Mouse (Mus musculus) splenic B cell, adult 2 months (primary cell): ENCODE data around the gene Nat8.
"Not testable (repeated sequence)": the region's sequence is repeated elsewhere in the genome, so short reads cannot be mapped to it uniquely, and the experiment has no call there.

Experiments
- DNase-seq: peaks from one replicate; pipeline ENCODE4 v3.0.0-alpha.2; 2011; ENCODE audit warnings: low read depth, low spot score
- H3K27me3 ChIP-seq: 2 replicates; pipeline ENCODE4 v1.6.1; 2012; ENCODE audit warnings: mild to moderate bottlenecking, low read length, moderate library complexity, mixed read lengths; ENCODE audit not compliant: control insufficient read depth, poor library complexity, insufficient read depth, severe bottlenecking
- H3K36me3 ChIP-seq: 2 replicates; pipeline ENCODE4 v1.6.1; 2012; ENCODE audit warnings: mild to moderate bottlenecking, low read length, moderate library complexity, mixed read lengths; ENCODE audit not compliant: control insufficient read depth, poor library complexity, insufficient read depth, severe bottlenecking

The Nat8 gene

GRCm38 (mm10) chr6:85831796-85832321, at the start of gene Nat8:
Gene Nat8, minus strand, starts transcription at chr6:85832082.
- no peaks in the 10 kb centered on the region for H3K27me3 ChIP-seq
- no peaks in the 10 kb centered on the region for H3K36me3 ChIP-seq
- DNase-seq = no peak

GRCm38 (mm10) chr6:85869006-85869405, 37.1 kb upstream of the Nat8 start, which contains the start of gene Nat8f2:
Gene Nat8f2, minus strand, starts transcription at chr6:85869158.
- H3K27me3 ChIP-seq, DNase-seq, H3K36me3 ChIP-seq: not testable (repeated sequence)

DNA sequence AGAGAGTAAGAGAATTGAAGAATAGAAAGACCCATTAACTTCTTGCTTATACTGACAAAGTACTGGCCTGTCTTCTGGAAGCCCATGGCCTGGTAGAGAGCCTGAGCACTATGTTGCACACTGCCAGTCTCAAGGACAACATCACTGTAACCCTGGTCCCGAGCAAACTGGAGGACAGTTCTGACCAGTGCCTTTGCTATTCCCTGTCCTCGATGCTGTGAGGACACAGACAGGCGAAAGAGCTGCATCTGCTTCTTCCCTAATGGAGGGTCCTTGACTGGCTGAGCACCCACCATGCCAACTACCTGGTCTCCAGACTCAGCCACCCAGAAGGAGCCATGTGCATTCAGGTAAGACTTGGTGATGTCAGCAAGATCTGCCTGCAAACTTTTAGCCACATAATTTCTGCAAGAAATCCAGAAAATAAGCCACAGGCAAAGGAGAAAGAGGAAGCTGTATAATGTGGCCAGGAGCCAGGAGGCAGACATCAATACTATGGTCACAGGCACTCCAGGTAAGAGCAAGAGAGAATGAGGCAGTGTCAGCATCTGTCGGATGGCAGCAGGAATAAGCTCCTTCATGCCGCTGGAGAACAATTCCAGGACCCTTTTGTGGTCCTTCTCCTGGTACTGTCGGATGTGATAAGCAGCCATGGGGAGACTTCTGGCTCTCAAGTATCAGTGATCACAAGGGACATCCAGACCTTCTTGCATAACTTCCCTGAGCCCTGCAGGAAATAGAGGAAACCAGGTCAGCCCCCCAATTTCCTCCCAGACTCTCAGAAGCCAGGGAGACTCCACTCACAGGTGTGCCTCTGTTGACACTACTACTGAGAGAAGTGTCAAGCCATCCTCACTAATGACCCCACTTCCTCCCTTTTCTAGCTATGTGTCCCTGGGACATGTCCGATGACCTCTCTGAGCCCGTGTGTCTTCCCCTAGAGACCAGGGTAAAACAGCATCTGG, 36.1 kb upstream of the Nat8 start:
- H3K27me3 ChIP-seq = no peaks in the 10 kb centered on the region
- no peak for DNase-seq

GRCm38 (mm10) chr6:85866995-85867394, 35.1 kb upstream of the Nat8 start:
- not testable (repeated sequence) for DNase-seq, H3K36me3 ChIP-seq, H3K27me3 ChIP-seq

More for the DNA sequence above, 36.1 kb upstream of the Nat8 start:
- no peaks in the 10 kb centered on the region for H3K36me3 ChIP-seq

DNA sequence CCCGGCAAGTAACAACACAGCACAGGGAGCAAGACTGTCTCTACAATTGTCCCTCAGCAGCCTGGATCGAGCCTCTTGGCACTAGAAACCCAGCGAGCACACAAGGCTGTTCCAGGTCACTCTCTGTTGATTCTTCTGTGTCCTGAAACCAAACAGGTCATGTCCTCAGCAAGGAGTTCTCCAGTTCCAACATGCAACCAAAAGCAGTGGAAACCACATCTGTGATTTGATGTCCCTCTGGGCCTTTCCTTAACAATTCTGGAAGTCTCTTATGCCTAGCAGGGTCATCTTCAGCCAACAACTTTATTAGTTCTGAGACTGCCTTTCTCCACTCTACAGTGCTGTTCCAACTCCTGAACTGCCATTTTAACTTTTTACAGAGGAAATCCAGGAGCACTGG, 34.3 kb upstream of the Nat8 start:
- not testable (repeated sequence) for H3K27me3 ChIP-seq, H3K36me3 ChIP-seq, DNase-seq

DNA sequence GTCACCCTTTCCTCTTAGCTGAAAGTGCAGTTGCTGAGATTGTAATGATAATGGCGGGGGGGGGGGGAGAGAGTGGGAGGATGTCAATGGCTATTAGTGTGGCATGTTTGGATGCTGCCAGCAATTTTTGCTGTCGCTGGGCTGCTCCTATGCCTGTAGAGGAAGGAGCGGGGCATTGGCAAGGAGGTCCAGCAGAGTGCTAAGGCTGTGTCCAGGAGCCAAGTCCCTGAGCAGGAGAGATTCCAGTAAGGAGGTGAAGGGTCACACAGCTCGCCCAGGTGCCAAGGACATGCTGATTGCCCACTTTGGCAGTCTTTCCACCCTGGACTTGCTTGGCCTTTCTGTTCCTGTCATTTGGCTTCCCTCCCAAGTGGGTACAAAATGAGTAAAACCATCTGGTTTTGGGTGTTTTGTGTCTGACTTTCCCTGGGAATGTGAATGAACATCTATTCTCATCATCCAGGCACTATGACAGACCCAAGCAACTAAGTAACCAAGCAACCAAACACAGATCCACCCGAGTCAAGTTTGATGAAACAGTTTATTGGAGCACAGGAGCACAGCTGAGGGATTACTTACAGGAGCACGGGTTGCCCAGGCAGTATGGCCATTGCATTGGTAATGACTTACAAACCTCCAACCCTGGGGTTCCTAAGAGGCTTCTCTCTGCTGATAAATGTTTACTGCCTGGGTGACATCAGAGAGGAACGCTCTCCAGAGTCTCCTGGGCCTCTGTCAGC, 33.2 kb upstream of the Nat8 start:
- DNase-seq, H3K27me3 ChIP-seq, H3K36me3 ChIP-seq: not testable (repeated sequence)

GRCm38 (mm10) chr6:85863840-85864239, 32.0 kb upstream of the Nat8 start:
- DNase-seq = no peak
- H3K36me3 ChIP-seq = no peaks in the 10 kb centered on the region
- H3K27me3 ChIP-seq = no peaks in the 10 kb centered on the region

- Histone ChIP-seq H3K36me3 (no peaks in the 10 kb centered on the region), H3K27me3 (no peaks in the 10 kb centered on the region)
- no peak for DNase-seq
These were observed 31.3 kb upstream of the Nat8 start for GRCm38 (mm10) chr6:85863136-85863535.

DNA sequence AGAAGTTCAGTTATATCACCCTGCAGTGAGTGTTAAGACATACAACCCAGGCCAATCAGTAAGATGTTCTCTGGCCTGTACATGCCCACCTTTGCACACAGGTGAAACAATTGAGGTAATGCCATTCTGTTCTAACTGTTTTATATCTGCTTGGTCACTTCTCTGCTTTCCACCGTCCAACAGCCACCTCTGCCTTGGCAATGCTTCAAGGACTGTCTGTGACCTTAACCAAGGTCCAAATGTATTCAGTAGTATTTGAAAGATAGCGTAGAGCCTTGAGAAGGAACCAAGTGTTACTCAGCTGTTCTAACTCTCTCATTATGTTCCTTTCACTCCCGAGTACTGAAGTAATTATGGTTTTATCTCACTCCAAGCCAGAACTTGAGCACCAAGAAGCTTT, 30.7 kb upstream of the Nat8 start:
- H3K36me3 ChIP-seq = no peaks in the 10 kb centered on the region
- no peak for DNase-seq

DNA sequence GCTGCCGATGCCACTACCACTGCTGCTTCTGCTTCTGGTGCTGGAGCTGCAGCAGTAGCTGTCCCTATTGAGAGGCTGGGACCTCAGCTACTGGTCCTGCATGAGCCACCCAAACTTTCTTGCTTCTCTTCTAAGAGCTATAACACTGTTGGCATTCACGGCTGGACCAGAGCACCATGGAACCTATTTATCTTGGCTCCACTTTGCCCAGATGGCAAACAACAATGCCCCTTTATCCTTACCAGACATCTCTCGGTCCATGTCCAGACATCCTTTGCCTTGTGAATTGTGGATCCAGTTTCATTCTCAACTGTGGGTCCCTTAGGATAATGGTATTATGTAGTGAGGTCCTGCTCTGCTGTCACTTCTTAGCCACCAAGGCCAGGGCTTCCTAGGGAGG, 29.4 kb upstream of the Nat8 start:
- Histone ChIP-seq H3K36me3 (no peaks in the 10 kb centered on the region), H3K27me3 (no peaks in the 10 kb centered on the region)
- DNase-seq = no peak

More for the DNA sequence above, 30.7 kb upstream of the Nat8 start:
- H3K27me3 ChIP-seq = no peaks in the 10 kb centered on the region

DNA sequence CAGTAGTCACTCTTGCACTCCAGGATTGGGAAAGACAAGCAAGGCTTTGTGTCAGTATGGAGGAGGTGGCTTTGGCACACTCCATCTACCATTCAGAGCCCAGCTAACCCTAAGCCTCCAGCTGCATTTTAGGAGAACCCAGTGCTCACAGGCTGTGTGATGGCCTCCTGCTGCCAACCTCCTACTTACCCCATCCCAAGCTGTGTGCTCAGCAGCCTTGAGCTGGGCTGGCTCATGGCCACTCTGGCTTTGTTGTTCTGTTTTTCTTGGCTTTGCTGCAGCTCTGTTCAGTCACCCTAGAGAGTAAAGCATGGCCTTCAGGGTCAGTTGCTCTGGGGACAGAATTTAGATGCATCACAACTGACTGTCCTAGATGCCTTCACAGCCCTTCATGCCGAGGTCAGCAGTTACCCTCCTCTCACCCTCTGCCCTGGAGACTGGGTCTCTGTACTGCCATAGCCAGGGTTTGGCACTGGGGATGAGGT, 24.4 kb upstream of the Nat8 start:
- DNase-seq = no peak
- H3K36me3 ChIP-seq = no peaks in the 10 kb centered on the region
- no peaks in the 10 kb centered on the region for H3K27me3 ChIP-seq

GRCm38 (mm10) chr6:85853481-85853880, 21.6 kb upstream of the Nat8 start:
- H3K36me3 ChIP-seq = no peaks in the 10 kb centered on the region
- DNase-seq = no peak
- no peaks in the 10 kb centered on the region for H3K27me3 ChIP-seq

GRCm38 (mm10) chr6:85851062-85851773, 19.3 kb upstream of the Nat8 start:
- H3K27me3 ChIP-seq = no peaks in the 10 kb centered on the region
- DNase-seq = no peak

GRCm38 (mm10) chr6:85849240-85849639, 17.4 kb upstream of the Nat8 start:
- no peaks in the 10 kb centered on the region for H3K27me3 ChIP-seq
- DNase-seq = no peak
- H3K36me3 ChIP-seq = no peaks in the 10 kb centered on the region

More at GRCm38 (mm10) chr6:85851062-85851773, 19.3 kb upstream of the Nat8 start:
- H3K36me3 ChIP-seq = no peaks in the 10 kb centered on the region
